Mouse (Mus musculus): ENCODE measurements around the gene Gm20388. TPM values are rescaled to one million over a fixed set of nuclear protein-coding genes. Genes with fewer than 3 reads are reported as not detected.
A peak's percentile ranks its signal among the peaks of the same experiment; 100 is the strongest.
"Not testable (repeated sequence)": the region's sequence is repeated elsewhere in the genome, so short reads cannot be mapped to it uniquely, and the experiment has no call there.

The Gm20388 gene
- polyA plus RNA-seq, 1 experiment from 2014 or later, result not detected

DNA sequence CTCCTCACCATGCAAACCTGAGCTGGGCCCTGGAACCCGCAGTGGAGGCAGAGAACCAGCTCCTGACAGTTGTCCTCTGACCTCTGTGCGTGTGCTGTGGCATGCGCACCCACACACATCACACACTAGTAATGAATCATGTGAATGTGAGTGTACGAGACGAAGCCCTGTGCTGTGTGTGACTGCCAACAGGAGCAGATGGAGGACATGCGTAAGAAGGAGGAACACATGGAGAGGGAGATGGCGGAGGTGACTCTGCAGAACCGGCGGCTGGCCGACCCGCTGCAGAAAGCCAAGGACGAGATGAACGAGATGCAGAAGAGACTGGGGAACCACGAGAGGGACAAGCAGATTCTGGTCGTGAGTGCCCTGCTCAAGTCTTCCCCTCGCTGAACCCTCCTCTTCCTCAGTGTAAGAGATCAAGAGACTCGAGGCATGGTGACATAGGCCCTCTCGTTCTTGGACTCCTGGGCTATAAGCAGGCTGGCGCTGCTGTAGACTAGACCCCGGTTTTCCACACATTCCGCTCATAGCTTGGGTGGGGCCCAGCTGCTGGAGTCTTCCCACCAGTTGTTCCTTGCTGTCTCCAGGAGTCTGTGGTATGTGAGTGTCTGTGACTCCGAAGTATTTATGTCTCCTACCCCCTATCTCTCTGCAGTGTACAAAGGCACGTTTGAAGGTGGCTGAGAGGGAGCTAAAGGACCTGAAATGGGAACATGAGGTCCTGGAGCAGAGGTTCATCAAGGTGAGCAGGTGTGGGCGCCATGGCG is 3617.3 kb downstream of the Gm20388 start:
- H3K4me1 ChIP-seq (replicated peaks; ENCODE audit: control insufficient read depth, insufficient read depth, low read length), result no peaks in the 10 kb centered on the region
- no peak overlapping the region for H3K27ac ChIP-seq (ENCODE audit: low read depth, low read length)
- no peak overlapping the region for H3K4me2 ChIP-seq (replicated peaks; ENCODE audit: low read depth)
- H3K9me3 ChIP-seq (ENCODE audit: control insufficient read depth), result no peaks in the 10 kb centered on the region
- H3K9ac ChIP-seq (ENCODE audit: low read depth, low read length), result no peak overlapping the region
- ATAC-seq, result no peak
- H3K36me3 ChIP-seq (ENCODE audit: control insufficient read depth, insufficient read depth), result peaks cover 84% of the 10 kb centered on the region
- no peak for TF ChIP-seq CTCF (IDR thresholded peaks at IDR 0.05; ENCODE audit: low read depth)
- H3K27me3 ChIP-seq (replicated peaks; ENCODE audit: control insufficient read depth, insufficient read depth, low read length), result no peaks in the 10 kb centered on the region
- 88% methylated on average over 25 of the region's 25 CpGs for WGBS
- no peak overlapping the region for H3K4me3 ChIP-seq (ENCODE audit: low read depth, low read length)

DNA sequence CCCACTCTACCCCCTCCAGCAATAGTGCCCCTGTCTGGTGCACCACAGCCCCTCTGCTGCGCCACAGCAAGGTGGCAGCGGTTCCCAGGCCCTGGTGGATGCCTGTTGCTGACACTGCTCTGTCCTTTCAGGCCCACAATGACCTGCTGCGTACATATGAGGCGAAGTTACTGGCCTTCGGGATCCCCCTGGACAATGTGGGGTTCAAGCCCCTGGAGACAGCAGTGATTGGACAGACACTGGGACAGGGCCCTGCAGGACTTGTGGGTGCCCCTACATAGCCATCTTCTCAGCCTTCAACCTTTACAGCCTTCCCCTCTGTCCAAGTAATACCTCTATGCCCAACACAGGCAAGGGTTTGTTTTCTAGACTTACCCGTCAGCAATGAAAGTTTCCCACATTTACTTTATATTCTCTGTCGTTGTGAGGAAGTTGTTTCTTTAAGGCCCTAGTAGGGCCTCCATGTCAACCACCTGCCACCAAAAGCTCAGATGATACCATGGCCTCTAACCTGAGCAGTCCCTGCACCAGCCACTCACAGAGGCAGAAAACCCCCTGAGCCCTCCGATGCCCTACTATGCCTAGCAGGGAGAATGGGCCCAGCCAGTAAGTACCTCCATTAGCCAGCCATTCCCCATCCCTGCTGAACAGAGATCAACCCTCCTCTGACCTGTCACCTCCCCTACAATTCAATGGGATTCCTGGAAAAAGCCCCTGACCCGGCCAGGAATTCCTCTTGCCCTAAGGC is 3625.8 kb downstream of the Gm20388 start:
- no peak for TF ChIP-seq CTCF (IDR thresholded peaks at IDR 0.05; ENCODE audit: low read depth)
- Histone ChIP-seq H3K27me3 (replicated peaks; ENCODE audit: control insufficient read depth, insufficient read depth, low read length) (no peaks in the 10 kb centered on the region), H3K36me3 (ENCODE audit: control insufficient read depth, insufficient read depth) (peaks cover 53% of the 10 kb centered on the region; the same call in 1 of the 2 replicates), H3K9me3 (ENCODE audit: control insufficient read depth) (no peaks in the 10 kb centered on the region), H3K9ac (ENCODE audit: low read depth, low read length) (no peak overlapping the region), H3K4me3 (ENCODE audit: low read depth, low read length) (no peak overlapping the region), H3K27ac (ENCODE audit: low read depth, low read length) (no peak overlapping the region), H3K4me2 (replicated peaks; ENCODE audit: low read depth) (no peak overlapping the region), H3K4me1 (replicated peaks; ENCODE audit: control insufficient read depth, insufficient read depth, low read length) (no peaks in the 10 kb centered on the region)
- 89% methylated on average over 9 of the region's 9 CpGs for WGBS
- ATAC-seq, result no peak

DNA sequence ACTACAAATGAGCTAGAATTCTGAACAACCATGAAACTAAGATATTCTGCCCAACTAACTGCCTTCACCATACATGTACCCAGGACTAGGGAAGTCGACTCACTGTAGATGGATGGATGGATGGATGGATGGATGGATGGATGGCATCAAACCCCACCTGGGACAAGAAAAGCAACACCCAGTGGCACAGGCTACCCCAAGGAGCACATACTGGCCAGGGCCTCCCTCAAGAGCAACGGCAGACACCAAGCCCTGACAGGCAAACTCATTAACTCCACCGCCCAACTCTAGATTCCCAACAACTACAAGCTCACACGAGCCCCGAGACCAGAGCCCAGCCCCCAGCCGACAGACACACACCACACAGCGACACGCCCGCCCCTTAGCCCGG is 3626.3 kb downstream of the Gm20388 start:
- Histone ChIP-seq H3K27ac (ENCODE audit: low read depth, low read length) (no peak overlapping the region), H3K4me2 (replicated peaks; ENCODE audit: low read depth) (no peak overlapping the region), H3K9me3 (ENCODE audit: control insufficient read depth) (no peaks in the 10 kb centered on the region), H3K27me3 (replicated peaks; ENCODE audit: control insufficient read depth, insufficient read depth, low read length) (no peaks in the 10 kb centered on the region), H3K4me1 (replicated peaks; ENCODE audit: control insufficient read depth, insufficient read depth, low read length) (no peaks in the 10 kb centered on the region), H3K9ac (ENCODE audit: low read depth, low read length) (no peak overlapping the region), H3K36me3 (ENCODE audit: control insufficient read depth, insufficient read depth) (peaks cover 48% of the 10 kb centered on the region; the same call in 1 of the 2 replicates), H3K4me3 (ENCODE audit: low read depth, low read length) (no peak overlapping the region)
- no peak for TF ChIP-seq CTCF (IDR thresholded peaks at IDR 0.05; ENCODE audit: low read depth)
- 20% methylated on average over 9 of the region's 10 CpGs for WGBS
- no peak for ATAC-seq

DNA sequence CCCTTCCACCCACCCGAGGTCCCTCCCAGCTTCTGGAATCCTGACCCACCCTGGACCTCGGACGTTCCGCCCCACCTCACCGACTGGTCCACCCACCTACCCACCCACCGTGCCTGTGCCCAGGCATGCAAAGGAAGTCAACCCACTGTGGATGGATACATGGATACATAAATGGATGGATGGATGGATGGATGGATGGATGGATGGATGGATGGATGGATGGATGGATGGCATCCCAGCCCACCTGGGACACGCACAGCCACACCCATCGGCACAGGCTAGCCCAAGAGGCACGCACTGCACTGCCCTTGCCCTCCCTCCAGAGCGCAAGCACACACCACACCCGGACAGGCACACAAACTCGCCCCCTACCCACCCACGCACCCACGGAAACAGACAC is 3627.0 kb downstream of the Gm20388 start:
- not testable (repeated sequence) for H3K27me3 ChIP-seq (replicated peaks; ENCODE audit: control insufficient read depth, insufficient read depth, low read length); H3K27ac ChIP-seq (ENCODE audit: low read depth, low read length); H3K4me1 ChIP-seq (replicated peaks; ENCODE audit: control insufficient read depth, insufficient read depth, low read length); H3K4me3 ChIP-seq (ENCODE audit: low read depth, low read length); H3K9ac ChIP-seq (ENCODE audit: low read depth, low read length); ATAC-seq; H3K9me3 ChIP-seq (ENCODE audit: control insufficient read depth); H3K4me2 ChIP-seq (replicated peaks; ENCODE audit: low read depth)
- 65% methylated on average over 4 of the region's 14 CpGs for WGBS
- peaks cover 42% of the 10 kb centered on the region; the same call in 1 of the 2 replicates for H3K36me3 ChIP-seq (ENCODE audit: control insufficient read depth, insufficient read depth)

DNA sequence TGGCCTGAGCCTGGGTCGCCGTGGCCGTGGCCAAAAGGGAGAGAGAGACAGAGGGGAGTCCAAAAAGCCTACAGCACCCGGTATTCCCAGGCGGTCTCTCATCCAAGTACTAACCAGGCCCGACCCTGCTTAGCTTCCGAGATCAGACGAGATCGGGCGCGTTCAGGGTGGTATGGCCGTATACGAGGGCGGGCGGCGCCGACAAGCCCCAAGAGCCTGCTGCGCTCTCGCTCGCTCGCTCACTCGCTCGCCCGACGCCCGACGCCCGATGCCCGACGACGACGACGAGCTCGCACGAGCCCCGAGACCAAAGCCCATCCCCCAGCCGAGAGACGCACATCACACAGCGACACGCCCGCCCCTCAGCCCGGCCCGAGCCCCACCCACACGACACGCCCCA is 3653.6 kb downstream of the Gm20388 start:
- H3K36me3 ChIP-seq (ENCODE audit: control insufficient read depth, insufficient read depth); H3K4me3 ChIP-seq (ENCODE audit: low read depth, low read length); H3K4me2 ChIP-seq (replicated peaks; ENCODE audit: low read depth); H3K27ac ChIP-seq (ENCODE audit: low read depth, low read length); H3K9me3 ChIP-seq (ENCODE audit: control insufficient read depth); ATAC-seq; H3K4me1 ChIP-seq (replicated peaks; ENCODE audit: control insufficient read depth, insufficient read depth, low read length); H3K9ac ChIP-seq (ENCODE audit: low read depth, low read length); H3K27me3 ChIP-seq (replicated peaks; ENCODE audit: control insufficient read depth, insufficient read depth, low read length): not testable (repeated sequence)
- WGBS, result no CpG with 5 or more reads among the region's 45 CpGs

DNA sequence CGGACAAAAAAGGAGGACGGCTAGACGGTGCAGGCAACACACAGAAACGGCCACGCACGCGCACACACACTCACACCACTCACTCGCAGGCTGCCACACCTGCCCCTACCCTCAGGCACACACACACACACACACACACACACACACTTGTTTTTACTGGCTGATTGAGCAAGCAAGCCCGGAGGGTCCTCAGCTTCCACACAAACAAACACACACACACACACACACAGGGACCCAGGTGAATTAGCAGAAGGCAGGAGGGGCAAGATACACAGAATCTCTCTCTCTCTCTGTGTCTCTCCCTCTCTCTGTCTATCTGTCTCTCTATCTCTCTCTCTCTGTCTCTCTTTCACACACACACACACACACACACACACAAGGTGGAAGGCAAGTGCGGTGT is 3664.7 kb downstream of the Gm20388 start:
- not testable (repeated sequence) for H3K9me3 ChIP-seq (ENCODE audit: control insufficient read depth); H3K9ac ChIP-seq (ENCODE audit: low read depth, low read length); H3K4me1 ChIP-seq (replicated peaks; ENCODE audit: control insufficient read depth, insufficient read depth, low read length); H3K27me3 ChIP-seq (replicated peaks; ENCODE audit: control insufficient read depth, insufficient read depth, low read length); H3K36me3 ChIP-seq (ENCODE audit: control insufficient read depth, insufficient read depth); H3K4me3 ChIP-seq (ENCODE audit: low read depth, low read length); H3K4me2 ChIP-seq (replicated peaks; ENCODE audit: low read depth); H3K27ac ChIP-seq (ENCODE audit: low read depth, low read length); ATAC-seq
- WGBS, result 78% methylated on average over 2 of the region's 10 CpGs

DNA sequence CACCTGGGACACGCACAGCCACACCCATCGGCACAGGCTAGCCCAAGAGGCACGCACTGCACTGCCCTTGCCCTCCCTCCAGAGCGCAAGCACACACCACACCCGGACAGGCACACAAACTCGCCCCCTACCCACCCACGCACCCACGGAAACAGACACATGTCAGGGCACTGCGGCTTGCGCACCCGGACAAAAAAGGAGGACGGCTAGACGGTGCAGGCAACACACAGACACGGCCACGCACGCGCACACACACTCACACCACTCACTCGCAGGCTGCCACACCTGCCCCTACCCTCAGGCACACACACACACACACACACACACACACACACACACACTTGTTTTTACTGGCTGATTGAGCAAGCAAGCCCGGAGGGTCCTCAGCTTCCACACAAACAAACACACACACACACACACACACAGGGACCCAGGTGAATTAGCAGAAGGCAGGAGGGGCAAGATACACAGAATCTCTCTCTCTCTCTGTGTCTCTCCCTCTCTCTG is 3690.1 kb downstream of the Gm20388 start:
- not testable (repeated sequence) for H3K27ac ChIP-seq (ENCODE audit: low read depth, low read length); H3K9ac ChIP-seq (ENCODE audit: low read depth, low read length); H3K9me3 ChIP-seq (ENCODE audit: control insufficient read depth); H3K4me2 ChIP-seq (replicated peaks; ENCODE audit: low read depth); H3K4me1 ChIP-seq (replicated peaks; ENCODE audit: control insufficient read depth, insufficient read depth, low read length); ATAC-seq; H3K4me3 ChIP-seq (ENCODE audit: low read depth, low read length); H3K27me3 ChIP-seq (replicated peaks; ENCODE audit: control insufficient read depth, insufficient read depth, low read length); H3K36me3 ChIP-seq (ENCODE audit: control insufficient read depth, insufficient read depth)
- WGBS, result 73% methylated on average over 12 of the region's 19 CpGs

DNA sequence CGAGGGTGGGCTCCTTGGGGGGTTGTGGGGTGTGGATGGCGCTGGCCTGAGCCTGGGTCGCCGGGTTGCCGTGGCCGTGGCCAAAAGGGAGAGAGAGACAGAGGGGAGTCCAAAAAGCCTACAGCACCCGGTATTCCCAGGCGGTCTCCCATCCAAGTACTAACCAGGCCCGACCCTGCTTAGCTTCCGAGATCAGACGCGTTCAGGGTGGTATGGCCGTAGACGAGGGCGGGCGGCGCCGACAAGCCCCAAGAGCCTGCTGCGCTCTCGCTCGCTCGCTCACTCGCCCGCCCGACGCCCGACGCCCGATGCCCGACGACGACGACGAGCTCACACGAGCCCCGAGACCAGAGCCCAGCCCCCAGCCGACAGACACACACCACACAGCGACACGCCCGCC is 3690.8 kb downstream of the Gm20388 start:
- H3K9me3 ChIP-seq (ENCODE audit: control insufficient read depth); H3K4me1 ChIP-seq (replicated peaks; ENCODE audit: control insufficient read depth, insufficient read depth, low read length); H3K9ac ChIP-seq (ENCODE audit: low read depth, low read length); H3K4me2 ChIP-seq (replicated peaks; ENCODE audit: low read depth); H3K27me3 ChIP-seq (replicated peaks; ENCODE audit: control insufficient read depth, insufficient read depth, low read length); H3K36me3 ChIP-seq (ENCODE audit: control insufficient read depth, insufficient read depth); H3K4me3 ChIP-seq (ENCODE audit: low read depth, low read length); H3K27ac ChIP-seq (ENCODE audit: low read depth, low read length): not testable (repeated sequence)
- no CpG with 5 or more reads among the region's 40 CpGs for WGBS
- ATAC-seq, result peak; percentile 72

DNA sequence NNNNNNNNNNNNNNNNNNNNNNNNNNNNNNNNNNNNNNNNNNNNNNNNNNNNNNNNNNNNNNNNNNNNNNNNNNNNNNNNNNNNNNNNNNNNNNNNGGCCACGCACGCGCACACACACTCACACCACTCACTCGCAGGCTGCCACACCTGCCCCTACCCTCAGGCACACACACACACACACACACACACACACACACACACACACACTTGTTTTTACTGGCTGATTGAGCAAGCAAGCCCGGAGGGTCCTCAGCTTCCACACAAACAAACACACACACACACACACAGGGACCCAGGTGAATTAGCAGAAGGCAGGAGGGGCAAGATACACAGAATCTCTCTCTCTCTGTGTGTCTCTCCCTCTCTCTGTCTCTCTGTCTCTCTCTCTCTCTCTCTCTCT is 3702.0 kb downstream of the Gm20388 start:
- H3K27ac ChIP-seq (ENCODE audit: low read depth, low read length); H3K36me3 ChIP-seq (ENCODE audit: control insufficient read depth, insufficient read depth); H3K9me3 ChIP-seq (ENCODE audit: control insufficient read depth); ATAC-seq; H3K4me2 ChIP-seq (replicated peaks; ENCODE audit: low read depth); H3K4me1 ChIP-seq (replicated peaks; ENCODE audit: control insufficient read depth, insufficient read depth, low read length); H3K27me3 ChIP-seq (replicated peaks; ENCODE audit: control insufficient read depth, insufficient read depth, low read length); H3K9ac ChIP-seq (ENCODE audit: low read depth, low read length); H3K4me3 ChIP-seq (ENCODE audit: low read depth, low read length): not testable (repeated sequence)
- WGBS, result 58% methylated on average over 2 of the region's 5 CpGs
